Mouse (Mus musculus): ENCODE results near the gene Zdhhc14. TPM values are rescaled to one million over a fixed set of nuclear protein-coding genes. Genes with fewer than 3 reads are reported as not detected.

Zdhhc14 gene
- total RNA-seq, 2 experiments from 2014 or later: 3.5 to 3.7 TPM

GRCm38 (mm10) chr17:5504969-5505368, 12.6 kb downstream of the Zdhhc14 start:
- DNase-seq: no peak

- peak; percentile 37 for DNase-seq
These were observed 14.2 kb downstream of the Zdhhc14 start for GRCm38 (mm10) chr17:5506553-5506952.

- DNase-seq: no peak
These were observed 14.6 kb downstream of the Zdhhc14 start for GRCm38 (mm10) chr17:5506988-5507387.

DNA sequence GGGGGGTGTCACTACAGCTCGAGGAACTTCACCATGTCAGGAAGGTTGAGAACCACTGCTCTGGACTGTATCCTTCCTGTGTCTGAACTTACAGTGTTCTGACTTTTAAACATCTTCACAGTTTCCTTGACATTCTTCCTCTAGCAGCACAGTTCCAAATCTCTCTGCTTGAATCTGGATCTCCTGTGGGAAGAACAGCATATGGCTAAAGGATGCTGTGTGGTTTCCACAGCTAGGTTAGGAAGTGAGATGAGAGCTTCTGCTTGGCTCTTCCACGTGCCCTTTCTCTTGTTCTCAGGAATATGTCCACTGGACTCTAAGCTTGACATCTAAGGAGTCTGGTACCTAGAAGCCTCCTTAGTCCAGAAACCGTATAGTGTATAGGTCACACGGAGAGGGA, 15.7 kb downstream of the Zdhhc14 start:
- DNase-seq: no peak

GRCm38 (mm10) chr17:5510564-5510963, 18.2 kb downstream of the Zdhhc14 start:
- no peak for DNase-seq

DNA sequence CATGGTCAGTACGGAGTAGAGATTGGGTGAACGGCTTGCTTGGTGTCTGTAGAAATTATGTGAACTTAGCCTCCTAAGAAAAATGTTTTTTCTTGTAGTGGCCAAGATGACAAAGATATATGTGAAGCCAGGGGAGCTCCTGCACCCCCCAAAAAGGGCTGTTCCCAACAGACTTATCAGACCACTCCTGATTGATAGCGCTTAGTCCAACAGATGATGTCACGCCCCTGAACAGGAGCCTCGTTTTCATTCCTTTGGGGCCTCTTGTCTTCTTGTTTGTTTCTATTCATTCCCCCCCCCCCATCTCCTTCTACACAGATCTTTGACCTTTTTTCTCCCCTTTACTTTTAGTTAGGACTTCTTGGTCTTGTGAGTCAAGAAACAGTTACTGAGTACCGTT, 19.4 kb downstream of the Zdhhc14 start:
- DNase-seq: no peak

- DNase-seq: no peak
These were observed 27.1 kb downstream of the Zdhhc14 start for GRCm38 (mm10) chr17:5519466-5519865.

DNA sequence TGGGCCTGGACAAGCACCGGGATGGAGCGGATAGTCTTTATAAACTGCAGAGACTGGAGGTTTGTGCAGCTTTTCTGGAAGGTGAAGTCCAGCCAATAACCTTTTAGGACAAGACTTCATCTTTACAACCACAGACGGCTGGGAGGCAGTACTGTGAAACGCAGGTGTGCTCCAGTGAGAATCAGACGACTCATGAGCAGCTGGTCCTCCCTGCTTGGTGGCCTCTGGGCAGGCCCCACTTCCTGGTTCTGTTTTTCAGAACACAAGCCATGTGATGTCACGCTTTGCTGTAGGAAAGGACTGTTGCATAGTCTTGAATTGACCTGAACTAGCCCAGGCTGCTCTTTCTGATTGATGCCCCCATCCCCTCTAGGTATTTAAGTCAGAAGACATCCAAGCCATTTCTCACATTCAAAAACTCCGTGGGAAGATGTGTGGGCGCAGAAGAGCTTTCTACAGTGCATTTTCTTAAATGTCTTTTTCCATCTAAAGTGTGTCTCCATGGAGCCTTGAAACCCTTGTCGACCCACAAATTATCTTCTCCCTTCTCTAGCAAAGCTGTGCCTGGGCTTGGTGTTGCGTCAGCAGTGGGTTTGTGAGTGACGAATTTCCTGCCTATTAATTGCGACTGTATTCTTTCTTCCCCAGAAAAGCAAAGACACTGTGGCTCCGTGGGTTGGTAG, 27.7 kb downstream of the Zdhhc14 start:
- no peak for DNase-seq

- DNase-seq: no peak
These were observed 29.2 kb downstream of the Zdhhc14 start for GRCm38 (mm10) chr17:5521532-5521931.

DNA sequence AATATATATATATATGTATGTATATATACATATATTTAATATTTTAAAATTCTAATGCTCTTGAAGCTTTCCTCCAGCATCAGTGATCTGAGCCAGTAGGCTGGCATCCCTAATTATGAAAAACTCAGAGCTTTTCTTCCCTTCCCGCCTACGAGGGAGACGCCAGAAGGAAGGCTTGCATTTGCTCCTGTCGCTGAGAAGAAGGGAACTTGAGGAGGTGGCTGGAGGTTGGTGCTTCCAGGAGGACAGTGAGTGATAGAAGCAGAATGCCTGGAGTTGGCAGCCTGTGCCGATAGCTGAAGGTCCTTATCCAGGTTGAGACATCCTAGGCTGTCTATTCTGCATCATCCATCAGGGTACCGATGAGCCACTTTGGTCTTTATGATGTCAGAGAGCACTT, 37.2 kb downstream of the Zdhhc14 start:
- no peak for DNase-seq

DNA sequence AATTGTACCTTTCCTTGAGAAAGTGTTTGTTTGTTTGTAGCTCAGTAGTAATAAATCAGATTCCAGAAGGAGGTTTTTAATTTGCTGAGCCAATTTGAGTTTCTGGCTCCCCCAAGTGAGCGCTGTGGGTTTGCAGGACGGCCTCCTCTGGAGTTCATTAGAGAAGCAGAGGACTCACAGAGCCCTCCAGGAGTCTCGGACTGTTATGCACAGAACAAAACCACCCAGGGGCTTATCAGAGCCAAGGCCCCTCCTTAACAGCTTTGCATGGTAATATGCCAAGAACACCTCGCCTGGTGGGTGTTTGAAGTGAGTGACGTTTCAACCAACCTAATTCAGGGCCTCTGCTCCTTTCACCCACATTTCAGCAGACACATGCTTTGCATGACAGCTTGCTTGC, 40.5 kb downstream of the Zdhhc14 start:
- no peak for DNase-seq

DNA sequence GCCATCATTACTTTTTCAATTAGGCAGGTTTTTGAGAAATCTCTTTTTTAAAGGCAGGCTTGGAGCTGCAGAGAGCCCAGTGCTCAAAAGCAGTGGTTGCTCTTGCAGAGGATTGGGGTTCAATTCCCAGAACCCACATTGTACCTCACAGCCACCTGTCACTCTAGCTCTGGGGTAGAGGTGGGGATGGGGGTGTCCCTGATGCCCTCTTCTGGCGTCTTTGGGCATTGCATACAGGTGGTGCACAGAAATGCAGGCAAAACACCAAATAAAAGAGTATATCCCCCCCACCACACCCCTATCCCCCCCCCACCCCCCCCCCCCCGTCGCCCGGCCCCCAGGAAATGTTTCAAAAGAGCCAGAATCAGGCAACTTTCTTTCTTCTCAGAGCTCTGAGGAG, 43.0 kb downstream of the Zdhhc14 start:
- no peak for DNase-seq

GRCm38 (mm10) chr17:5536259-5537094, 44.1 kb downstream of the Zdhhc14 start:
- no peak for DNase-seq

DNA sequence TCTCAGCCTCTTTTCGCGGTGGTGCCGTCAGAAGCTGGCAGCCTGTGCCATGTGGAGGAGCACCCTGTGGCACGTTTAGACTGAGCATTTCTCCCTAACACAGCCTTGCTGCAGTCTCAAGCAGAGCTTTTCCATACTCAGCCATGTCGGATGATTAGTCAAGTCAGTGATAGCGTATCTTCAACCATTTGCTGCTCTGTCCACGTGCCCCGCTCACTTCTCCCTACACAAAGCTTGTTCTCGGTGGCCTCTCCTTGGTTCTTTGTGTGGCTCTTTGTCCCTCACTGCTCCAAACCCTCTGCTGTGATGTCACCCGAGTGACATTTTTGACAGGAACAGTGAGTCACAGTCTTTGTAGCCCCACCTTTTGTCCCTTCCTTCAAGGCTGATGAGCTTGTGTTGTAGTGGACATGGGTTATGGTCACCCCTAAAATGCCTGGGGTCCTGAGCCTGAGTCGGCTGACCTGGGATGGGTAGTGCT, 44.8 kb downstream of the Zdhhc14 start:
- no peak for DNase-seq

- no peak for DNase-seq
These were observed 49.8 kb downstream of the Zdhhc14 start for GRCm38 (mm10) chr17:5542177-5542576.

DNA sequence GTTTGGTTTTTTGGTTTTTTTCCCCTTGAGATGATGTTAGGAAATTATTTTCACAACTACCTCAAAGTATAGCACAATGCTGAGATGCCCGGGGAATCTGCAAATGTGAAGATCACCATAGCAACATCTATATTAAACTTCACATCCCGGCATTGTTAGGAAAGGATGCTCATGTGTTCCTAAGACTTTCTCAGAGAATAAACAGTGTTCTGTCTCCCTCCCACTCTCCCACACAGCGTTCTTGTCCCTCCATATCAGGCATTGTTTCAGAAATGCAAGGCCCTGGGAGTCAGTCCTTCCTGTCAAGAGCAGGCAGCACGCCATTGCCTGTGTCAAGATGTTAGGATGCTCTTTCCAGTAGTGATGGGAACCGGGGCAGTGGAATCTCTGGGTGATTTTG, 51.7 kb downstream of the Zdhhc14 start:
- no peak for DNase-seq

GRCm38 (mm10) chr17:5545065-5545464, 52.7 kb downstream of the Zdhhc14 start:
- DNase-seq: no peak

DNA sequence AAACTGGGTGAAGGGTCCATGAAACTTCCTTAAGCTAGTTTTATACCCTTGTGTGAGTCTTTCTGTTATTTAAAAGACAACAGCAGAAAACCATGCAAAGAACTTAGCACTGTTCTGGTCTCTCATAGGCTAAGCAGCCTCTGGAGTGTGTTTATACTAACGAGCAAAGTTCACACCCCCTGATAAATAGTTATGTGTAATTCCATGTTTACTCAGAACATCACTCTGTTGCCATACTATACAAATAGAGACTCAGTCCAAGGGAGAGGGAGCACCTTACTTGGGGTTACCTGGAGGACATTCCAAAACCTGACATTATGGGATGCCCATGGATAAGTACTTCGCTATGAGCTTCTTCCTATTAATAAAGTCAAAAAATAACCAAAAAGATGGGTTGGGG, 56.2 kb downstream of the Zdhhc14 start:
- DNase-seq: no peak

- no peak for DNase-seq
These were observed 57.1 kb downstream of the Zdhhc14 start for GRCm38 (mm10) chr17:5549460-5549859.

GRCm38 (mm10) chr17:5550444-5550843, 58.1 kb downstream of the Zdhhc14 start:
- peak; percentile 24 for DNase-seq

DNA sequence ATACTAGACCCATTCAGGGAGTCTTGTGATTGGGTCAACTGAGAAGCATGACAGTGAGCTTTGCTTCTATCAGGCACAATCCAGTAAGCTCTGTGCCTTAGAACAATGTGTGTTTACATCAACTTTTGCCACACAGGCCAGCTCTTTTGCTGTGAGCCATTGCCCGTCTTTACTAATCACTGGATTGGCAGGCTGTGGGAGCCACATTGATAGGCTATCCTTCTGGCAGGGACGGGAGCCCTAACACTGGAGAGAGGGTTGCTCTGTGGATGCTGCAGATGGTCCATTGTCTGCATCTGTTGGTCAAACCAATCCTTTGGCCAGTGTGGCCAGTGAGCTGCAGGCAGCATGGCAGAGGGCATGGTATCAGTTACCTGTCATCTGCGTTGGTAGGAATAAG, 58.8 kb downstream of the Zdhhc14 start:
- DNase-seq: no peak

DNA sequence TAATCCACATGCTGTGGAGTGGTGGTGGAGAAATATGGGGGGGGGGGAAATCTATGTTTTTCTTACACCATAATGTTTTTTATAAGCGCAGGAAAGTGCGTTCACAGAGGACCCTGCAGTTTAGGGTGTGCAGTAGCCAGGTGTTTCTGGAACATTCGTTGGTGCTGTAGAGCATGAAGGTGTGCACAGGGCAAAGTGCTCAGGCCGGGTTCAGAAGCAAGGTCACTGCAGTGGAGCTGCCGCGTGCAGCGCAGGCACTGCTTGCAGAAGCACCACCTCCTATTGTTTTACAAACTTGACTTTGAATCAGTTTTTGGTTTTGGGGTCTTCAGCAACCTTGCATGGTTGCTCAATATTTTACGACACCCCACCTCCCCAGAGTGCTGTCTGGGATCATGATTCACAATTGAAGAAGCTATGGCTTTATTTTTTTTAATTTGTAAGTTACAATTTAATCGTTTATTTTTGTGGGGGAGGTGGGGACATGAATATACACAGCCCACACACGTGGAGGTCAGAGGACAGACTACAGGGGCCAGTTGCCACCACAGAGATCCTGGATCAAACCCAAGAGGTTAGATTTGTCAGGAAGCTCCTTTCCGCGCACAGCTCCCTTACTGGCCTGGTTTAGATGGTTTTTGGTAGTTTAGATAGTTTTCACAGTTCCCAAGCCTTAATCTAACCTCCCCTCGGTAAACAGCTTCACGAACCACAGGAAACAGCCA, 59.8 kb downstream of the Zdhhc14 start:
- no peak for DNase-seq

DNA sequence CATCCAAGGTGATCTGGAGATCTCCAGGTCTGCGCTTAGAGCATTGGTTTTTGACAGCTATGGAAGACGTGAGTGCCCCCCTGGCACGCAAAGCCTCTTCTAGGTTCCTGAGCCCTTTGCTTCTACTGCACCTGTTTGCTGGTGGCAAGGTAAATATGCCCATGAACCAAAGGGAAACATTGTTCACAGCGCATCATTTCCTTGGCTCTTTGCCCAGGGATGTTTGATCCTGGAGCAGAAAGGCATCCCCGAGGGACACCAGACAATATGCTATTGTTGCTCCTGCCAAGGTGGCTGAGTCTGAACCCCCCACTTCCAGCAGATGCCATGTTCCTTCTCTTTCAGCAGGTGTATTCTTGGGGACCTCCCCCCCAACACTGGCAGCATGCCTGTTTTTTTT, 61.2 kb downstream of the Zdhhc14 start:
- no peak for DNase-seq

Data from heart, postnatal 4 days (tissue).